Mouse (Mus musculus) T-helper 17 cell (primary cell): ENCODE results near the gene Lrmda.

Source experiments
- in situ Hi-C, 2 experiments: fragments of 300-600 bp; cut with MboI, MseI; formaldehyde crosslinking; loops; 1 replicate in 1 of 2; 2 replicates in 1 of 2; pipeline ENCODE4 v1.15.1; 2025; ENCODE audit warnings: high pct_unique_total_duplicates in 2 of 2

The Lrmda gene

DNA sequence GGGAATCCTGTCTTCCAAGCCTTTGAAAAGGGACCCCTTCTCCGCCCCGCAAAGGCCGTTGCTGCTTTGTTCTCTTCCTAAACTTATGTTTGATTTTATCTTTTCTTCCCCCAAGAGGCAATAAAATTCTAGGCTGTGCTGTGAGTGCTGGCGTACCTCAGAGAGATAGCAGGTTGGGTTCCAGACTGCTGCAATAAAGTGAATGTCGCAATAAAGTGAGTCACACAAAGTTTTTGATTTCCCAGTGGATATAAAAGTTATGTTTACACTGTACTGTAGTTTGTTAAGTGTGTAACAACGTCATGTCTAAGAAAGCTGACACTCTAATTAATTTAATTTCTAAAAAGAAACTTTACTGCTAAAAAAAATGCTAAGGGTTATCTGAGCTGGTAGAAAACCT is 22.6 kb downstream of the Lrmda start:
- in situ Hi-C loops, result no loop called here

DNA sequence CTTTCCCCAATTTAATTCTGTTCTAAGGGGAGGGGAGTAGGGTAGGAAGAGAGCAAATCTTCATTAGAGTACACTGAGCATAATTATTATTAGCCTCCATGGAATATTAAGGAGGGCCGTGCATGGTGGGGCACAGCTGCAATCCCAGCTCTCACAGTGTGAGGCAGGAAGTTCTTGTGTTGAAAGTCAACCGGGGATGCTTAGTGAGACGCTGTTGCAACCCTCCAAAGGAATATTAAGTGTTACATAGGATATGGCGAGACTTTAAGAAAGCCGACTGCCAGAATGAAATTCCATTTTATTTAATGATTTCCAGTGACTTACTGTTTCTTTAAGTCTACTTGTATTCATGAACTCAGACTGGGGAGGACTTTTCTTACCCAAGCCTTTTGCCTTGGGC is 23.9 kb downstream of the Lrmda start:
- in situ Hi-C loops, result no loop called here

DNA sequence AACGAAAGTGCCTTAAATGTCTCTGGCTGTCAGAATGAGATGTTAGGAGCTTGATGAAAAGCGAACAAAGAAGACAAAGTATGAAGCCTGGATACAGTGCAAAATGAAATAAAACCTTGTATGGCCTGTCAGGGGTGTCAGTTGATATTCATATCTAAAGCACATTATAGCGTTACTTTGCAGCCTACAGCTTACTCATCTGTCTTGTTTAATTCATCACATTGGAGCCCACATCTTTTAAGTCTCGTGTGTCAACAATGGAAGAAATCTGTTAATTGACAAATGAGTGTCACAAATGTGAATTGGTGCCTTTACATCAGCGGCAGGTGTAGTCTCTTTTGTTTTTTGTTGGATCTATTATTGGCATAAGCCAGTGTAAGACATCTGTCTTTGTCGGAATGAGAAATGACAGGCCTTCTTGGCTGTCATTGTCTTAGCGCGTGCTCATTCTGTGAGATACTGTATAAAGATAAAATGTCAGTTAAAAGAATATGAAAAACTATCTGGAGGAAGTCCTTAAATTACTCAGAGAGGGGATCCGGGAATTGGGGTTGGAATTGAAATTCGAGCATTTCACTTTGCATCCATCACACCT is 26.8 kb downstream of the Lrmda start:
- in situ Hi-C loops, result no loop called here

DNA sequence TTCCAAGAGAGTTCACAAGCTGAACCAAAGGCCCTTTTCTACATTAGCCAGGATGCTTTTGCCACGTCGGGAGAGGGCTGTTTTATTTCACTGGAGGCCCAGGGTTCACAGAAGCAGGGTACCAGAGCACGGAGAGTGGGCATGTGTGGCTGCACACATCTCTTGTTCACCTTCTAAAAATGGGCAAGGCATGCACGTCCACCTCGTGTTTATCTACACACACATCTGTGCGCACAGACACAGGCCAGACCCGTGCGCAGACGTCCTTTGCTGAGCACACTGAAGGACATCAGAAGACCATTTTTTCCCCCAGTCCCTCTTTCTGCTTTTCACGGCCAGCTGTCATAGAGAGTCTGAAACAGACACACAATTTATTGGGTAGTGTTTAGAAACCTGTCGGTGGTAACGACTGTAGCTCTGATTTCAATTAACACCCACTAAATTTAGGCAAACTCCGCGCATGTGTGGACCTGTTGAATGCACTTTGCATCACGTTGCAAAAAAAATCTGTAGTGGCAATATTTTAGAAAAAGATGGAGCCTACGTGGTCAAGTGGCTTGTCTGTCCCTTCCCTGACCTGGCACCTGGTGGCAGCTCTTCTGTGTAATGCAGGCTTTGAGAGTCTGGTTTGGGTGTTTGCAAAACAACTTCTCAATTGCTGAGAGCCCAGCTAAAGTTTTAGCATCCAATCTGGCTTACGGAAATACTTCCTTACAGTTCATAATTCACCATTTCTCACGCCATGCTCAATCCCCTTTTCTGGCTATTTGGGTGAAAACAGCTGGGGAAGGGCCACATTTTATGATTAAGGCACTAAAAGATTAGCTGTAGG is 28.8 kb downstream of the Lrmda start:
- in situ Hi-C loops, result no loop called here

DNA sequence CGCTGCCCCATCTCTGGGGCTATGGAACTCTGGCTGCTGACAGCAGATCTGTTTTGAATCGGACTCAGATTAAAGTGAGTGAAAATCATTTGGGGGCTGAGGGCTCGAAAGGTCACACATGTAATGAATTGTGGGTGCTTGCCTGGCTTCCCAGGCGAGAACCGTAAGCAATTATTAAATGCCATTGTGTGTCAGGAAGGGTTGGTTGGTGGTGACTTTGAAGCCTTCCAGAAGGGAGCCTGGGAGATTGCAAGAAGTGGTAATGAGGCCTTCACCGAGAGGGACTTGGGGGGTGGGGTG is 29.3 kb downstream of the Lrmda start:
- in situ Hi-C loops, result no loop called here

DNA sequence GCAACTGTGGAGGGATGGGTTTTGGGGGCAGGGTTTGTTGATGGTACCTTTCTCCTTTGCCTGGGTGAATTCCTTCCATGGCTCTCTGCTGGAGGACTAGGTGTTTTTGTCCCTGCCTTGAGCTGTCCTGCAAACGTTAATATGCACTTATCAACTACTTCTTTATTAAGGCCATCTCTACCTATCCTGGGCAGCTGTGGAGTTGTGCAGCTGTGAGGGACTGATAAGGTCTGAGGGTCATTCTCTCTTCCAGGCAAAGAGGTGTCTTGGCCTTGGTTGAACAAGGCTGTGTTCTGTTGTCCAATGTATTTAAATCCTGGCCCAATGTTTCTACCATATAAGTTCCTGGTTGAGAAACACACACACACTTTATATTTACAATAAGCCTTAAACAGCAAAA is 29.8 kb downstream of the Lrmda start:
- in situ Hi-C loops, result no loop called here

DNA sequence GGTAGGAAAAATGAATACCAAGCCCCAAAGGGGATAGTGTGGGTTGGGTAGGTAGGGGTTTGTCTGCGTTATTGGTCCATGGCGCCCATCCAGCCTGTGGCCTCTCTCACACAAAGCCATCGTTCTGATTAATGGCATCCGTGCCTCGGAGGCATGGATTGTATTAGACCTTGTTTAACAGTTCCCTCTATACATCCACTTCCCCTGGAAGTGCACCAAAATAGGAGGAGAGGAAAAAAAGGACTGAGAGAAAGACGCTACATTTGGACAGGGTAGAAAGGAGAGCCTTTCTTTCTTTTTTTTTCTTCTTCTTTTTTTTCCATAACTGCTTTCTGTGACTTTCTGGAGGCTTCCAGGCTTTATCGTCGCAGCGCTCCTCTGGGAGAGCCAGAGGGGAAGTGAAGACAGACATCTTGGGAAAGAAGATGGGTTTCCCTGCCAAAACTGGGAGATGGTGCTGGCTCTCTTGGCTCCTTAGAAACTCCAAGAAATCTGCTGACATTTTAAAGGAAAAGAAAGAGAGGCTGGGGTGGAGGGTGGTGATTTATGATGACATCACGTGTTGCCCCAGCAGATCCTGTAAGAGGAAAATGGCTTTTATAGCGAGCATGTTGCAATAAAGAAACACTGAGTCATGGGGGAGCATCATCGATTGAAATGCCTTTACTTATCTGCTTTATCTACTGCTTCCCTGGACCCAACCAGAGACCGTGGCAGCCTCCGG is 32.6 kb downstream of the Lrmda start:
- in situ Hi-C loops, result no loop called here

DNA sequence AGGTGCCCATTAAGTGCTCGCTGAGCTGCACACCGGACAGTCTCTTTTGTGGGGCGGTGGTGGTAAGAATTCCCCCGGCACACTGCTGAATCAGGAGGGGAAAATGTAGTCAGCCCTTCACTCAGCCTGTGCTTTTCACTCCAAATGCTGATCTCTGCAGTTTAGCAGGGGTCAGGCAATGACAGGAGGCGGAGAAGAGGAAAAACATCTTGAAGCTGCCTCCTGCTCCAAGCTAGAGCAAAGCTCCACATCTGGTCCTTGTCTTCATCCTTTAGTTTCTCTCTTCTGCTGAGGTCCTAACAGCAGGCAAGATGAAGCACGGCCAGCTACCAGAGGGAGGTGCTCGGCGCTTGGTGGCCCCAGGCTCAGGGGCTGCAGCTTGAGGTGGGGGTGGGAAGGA is 36.1 kb downstream of the Lrmda start:
- in situ Hi-C loops, result no loop called here

DNA sequence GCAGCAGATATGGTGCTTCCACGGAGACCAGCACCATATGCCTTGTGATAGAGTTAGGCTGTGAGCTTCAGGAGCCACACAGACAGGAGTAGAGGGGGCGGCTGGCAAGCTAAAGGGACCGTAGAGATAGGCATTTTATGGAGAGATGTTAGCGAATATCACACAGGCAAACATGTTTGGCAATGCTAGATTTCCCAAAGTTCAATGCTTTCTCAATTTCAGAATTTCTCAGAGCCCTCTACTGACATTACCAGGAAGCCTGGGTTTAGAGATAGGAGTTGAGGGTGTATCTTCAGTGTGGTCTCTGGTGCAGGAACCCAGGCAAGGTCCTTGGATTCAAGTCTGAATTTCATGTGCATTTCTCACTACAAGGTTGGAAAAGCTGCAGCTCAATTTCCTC is 36.7 kb downstream of the Lrmda start:
- in situ Hi-C loops, result no loop called here

DNA sequence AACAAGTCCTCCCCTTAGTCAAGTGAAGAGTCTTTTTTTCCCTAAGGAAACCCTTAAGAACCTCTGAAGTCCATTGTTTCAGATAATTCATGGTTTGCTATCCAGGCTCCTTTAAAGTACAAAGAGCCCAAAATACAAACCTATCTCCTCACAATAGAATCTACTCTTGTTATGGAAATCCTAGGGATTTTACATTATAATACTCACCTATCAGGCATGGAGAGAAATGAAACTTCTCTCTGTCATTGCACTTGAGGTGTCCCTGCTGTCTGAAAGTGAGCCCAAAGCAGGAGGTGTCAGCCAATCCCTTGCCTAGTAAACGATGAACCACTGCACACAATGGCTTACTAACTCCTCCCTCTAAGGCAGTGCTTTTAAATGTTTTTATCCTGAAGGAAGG is 39.2 kb downstream of the Lrmda start:
- in situ Hi-C loops, result no loop called here

DNA sequence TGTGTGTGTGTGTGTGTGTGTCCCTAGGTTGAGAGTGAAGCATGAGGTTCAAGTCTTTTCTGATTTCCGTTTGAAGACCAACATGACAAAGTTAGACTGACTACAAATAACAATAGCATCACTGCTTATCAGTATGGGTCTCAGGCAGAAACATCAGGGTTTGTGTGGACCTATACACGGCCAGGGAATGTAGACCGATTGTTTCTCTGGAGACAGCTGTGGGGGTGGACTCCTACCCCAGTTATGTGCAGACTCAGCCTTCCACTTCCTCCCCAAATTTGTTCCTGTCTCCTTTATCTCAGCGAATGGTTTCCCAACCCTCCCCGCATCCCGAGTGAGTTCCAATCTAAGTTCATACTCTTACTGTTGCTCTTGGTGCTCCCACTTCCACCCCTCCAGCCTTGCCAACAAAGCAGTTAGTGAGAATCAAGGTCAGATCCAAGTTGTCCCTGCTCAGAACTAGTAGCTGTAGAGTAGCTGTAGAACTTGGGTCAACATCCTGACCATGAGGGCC is 39.9 kb downstream of the Lrmda start:
- in situ Hi-C loops, result no loop called here

DNA sequence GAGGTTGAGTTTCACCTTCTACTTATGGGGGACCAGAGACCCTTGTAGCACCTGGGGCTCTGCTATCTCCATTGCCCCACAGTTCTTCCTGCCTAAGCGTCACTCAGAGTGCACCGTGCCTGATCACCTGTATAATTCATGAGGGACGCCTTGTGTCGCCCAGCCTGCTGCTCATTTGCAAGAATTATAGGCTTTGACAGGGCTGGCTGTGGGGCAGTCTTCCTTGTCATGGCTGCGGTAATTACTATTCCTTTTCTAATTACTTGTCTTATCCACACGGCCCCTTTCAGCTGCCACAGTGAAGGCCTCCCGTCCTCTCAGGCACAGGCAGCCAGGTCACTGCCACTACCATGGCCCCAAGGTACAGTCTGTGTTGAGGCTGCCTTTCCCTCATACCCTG is 41.3 kb downstream of the Lrmda start:
- in situ Hi-C loops, result no loop called here

DNA sequence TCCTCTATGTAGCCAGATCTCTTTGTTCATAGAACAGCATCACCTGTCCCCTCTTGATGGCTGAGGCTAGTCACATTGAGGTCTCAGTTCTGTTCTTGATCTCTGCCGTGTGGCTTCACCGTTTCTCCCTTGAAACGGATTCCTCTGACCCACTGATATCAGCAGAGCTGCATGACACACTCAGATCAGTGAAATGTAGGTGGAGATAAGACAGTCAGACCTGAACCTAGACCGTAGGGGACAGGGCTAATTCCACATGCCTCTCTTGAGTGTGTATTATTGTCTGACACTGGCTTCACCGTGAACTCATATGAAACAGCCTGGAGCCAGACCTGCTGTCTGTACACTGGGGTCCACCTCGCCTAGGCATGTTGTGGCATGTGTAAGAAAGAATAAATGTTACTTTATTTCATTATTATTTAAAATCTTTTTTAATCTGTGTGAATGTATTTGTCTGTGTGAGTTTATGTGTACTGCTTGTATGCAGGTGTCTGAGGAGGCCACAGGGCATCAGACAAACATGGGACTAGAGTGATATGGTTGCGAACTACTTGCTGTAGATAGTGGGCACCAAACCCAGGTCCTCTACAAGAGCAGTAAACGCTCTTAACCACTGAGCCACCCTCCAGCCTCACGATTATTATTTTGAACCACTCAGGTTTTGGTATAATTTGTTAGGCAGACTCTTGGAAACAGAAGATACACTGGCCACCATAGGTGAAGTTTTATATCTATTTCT is 42.8 kb downstream of the Lrmda start:
- in situ Hi-C loops, result no loop called here

DNA sequence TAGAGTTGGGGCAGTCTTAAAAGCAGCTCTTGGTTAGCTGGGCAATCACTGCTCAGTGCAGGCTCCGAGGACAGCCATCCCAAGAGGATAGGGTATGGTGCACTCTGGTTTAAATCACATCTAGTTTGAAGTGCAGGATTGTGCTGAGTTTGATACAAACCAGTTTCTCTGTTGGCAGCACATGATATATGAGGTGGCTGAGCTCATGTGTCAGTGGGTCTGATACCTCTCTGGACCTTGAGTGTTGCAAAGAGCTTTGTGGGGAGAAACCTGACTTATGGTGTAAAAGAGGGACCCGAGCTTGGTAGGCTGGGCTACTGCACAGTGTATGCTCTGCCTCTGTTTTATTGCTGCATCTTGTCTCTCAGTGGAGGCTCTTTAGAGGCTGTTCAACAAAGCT is 49.7 kb downstream of the Lrmda start:
- in situ Hi-C loops, result no loop called here

DNA sequence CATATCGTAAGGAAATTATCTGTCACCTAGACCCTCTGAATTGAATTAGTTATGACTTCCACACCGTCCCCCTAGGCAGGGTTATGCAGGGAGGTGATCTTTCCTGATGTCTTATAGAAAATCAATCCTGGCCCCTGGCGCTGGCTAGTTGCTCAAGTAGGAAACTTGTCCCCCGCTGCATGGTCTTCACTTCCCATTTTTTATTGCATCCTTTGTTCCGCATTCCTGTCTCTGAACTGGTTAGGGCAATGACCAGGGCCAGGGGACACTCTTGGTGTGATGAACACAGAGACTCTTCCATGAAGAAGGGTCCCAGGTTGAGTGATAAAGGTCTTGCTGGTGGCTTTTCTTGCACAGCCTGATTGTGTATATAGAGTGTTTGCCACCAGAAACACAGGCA is 53.9 kb downstream of the Lrmda start:
- in situ Hi-C loops, result no loop called here

DNA sequence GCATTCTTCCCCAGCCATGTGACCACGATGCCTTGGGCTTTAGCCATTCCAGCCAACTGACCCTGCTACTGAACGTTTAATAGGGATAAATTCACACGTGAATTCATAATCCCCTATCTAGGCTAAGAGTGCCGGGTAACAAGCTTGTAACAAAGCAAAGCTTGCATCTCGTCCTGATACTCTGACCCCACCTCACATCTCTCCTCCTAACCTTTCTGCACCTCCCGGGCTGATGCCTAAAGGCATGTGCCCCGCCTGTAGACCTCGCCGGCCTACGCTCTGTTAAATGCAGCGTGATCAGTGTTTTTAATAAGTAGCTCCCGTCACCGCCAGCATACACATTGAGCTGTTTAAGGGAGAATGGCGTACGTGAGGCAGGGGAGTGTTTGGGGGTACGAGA is 54.7 kb downstream of the Lrmda start:
- in situ Hi-C loops, result no loop called here

DNA sequence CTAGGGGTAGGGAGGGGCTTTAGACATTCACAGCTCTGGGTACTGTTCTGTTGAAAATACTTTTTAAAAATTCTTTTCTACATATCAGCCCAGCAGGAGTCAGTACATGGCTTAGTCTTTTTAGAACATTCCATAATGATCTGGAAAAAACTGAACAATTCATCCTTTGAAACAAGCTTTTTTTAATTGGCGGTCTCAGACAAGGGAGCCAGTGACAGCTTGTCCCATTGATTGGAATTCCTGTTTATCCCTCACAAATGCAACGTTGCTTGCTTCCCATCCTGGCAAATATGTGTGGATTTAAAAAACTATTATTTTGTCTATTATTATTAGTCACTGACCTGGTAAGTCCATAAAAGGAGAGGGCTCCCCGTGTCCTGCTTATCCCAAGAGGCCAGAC is 64.4 kb downstream of the Lrmda start:
- in situ Hi-C loops, result loop anchor here in 1 of 2 experiments (10.0 kb wide), 1 partner anchor 1551 kb away; no protein-coding TSS in a partner anchor

DNA sequence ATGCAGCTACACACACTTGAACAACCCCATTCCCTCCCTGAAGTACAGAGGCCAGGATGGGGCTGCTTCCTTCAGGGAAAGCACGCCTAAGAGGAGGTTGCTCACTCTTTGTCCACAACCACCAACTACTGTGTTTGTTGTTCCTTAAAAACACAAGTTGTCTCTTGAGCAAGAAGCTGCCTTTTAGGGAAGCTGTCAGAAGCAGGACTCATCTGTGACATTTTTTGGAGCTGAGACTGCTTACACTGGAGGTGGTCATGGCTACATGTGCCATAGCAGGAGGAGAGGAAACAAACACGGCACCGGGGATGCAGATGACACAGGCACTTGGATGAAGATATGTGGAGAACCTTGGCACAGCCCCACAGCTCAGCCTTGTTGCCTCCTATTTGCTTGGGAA is 65.9 kb downstream of the Lrmda start:
- in situ Hi-C loops, result loop anchor here in 1 of 2 experiments (10.0 kb wide), 1 partner anchor 1549 kb away; no protein-coding TSS in a partner anchor

DNA sequence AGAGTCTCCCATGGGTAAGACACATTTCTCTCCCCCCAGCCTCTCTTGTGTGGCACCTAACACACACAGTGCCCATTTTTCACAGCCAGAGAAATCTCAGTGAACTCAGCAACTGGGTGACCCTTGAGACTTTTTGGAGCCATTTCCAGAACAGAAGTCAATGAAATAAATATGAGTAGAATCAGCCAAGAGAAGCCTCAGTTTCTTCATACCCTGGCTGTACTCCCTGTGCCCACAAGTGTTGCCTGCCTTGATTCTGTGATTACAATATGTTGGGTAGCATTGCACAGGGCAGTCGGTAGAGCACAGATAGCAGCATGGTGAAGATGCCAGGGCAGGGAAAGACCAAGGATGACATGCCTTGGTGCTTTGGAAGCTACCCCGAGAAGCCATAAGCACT is 69.1 kb downstream of the Lrmda start:
- in situ Hi-C loops, result loop anchor here in 1 of 2 experiments (10.0 kb wide), 1 partner anchor 1546 kb away; no protein-coding TSS in a partner anchor

DNA sequence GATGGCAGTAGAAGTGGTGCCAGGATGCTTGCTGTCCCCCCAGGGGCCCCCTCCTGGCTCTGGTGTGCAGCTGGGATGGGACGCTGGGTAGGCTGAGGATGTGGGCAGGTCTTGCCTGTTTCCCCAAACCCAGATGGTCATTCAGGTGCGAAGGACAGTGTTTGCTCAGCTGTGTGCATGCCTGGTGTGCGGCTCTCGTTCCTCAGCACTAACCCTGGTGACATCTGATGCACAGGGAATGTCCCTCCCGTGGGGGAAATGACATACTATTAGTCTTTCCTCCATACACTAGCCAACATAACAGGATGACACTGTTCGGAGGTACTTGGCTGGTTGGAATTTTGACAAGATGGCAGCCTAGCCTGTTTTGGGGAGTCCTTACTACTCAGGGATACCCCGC is 69.8 kb downstream of the Lrmda start:
- in situ Hi-C loops, result loop anchor here in 1 of 2 experiments (10.0 kb wide), 1 partner anchor 1545 kb away; no protein-coding TSS in a partner anchor

DNA sequence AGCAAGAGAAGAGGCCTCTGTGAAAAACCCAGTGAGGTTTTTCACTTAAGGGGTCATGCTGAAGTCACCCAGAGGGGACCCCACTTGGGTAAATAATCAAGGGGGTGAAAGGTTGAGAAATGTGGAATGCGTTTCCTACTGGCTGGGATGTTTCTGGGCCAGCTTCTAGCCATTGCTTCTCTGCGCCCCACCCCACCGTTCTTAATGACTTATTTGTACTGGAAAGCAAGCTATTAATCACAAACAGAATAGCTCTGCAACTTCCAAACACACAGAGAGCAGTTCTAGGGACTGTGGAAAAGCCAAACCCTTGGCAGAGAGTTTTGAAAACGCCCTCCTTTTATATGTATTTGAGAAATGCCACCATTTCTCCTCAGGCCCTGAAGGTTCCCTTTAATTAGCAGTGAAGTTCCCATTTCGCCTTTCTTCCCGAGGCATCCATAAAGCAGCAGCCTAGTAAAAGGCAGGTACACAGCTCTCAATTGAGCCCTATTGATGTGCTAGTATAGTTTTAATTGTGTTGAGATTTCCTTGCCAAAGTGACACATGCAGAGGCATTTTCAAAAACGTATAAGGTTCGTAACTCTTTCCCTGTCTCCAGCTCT is 70.5 kb downstream of the Lrmda start:
- in situ Hi-C loops, result loop anchor here in 1 of 2 experiments (10.0 kb wide), 1 partner anchor 1545 kb away; no protein-coding TSS in a partner anchor
